Mouse (Mus musculus): ENCODE results near the gene Ang. TPM values are rescaled to one million over a fixed set of nuclear protein-coding genes. Genes with fewer than 3 reads are reported as not detected.

Ang gene
- total and polyA plus RNA-seq, 2 experiments from 2014 or later, result 4.0 to 4.9 TPM

GRCm38 (mm10) chr14:51081035-51081434 lies 9.9 kb upstream of the Ang start:
- 96% methylated on average over 2 of the region's 2 CpGs for WGBS
- no peaks in the 10 kb centered on the region for H3K9me3 ChIP-seq (ENCODE audit: low read length)
- no peaks in the 10 kb centered on the region; the same call in 1 of the 2 replicates for H3K27me3 ChIP-seq (ENCODE audit: insufficient read depth, low read length)

GRCm38 (mm10) chr14:51082599-51083581 lies 8.1 kb upstream of the Ang start:
- TF ChIP-seq CTCF (IDR thresholded peaks at IDR 0.05; ENCODE audit: low read depth), result no peak
- Histone ChIP-seq H3K4me2 (ENCODE audit: low read depth) (peak overlapping the region; percentile 82), H3K9me3 (ENCODE audit: low read length) (no peaks in the 10 kb centered on the region), H3K27ac (ENCODE audit: low read depth, low read length) (no peak overlapping the region), H3K36me3 (ENCODE audit: insufficient read depth) (no peaks in the 10 kb centered on the region), H3K9ac (peak overlapping the region; percentile 54), H3K4me1 (ENCODE audit: insufficient read depth) (no peaks in the 10 kb centered on the region), H3K27me3 (ENCODE audit: insufficient read depth, low read length) (no peaks in the 10 kb centered on the region; the same call in 1 of the 2 replicates), H3K4me3 (ENCODE audit: low read depth, low read length) (peak overlapping the region; percentile 50)
- 3% methylated on average over 38 of the region's 40 CpGs for WGBS
- DNase-seq (peak; percentile 64), ATAC-seq (peak; percentile 78)

More at GRCm38 (mm10) chr14:51081035-51081434, 9.9 kb upstream of the Ang start:
- TF ChIP-seq CTCF (IDR thresholded peaks at IDR 0.05; ENCODE audit: low read depth), result no peak
- no peak overlapping the region for H3K4me3 ChIP-seq (ENCODE audit: low read depth, low read length)
- no peak overlapping the region for H3K4me2 ChIP-seq (ENCODE audit: low read depth)
- no peak for DNase-seq
- no peak overlapping the region for H3K27ac ChIP-seq (ENCODE audit: low read depth, low read length)
- H3K36me3 ChIP-seq (ENCODE audit: insufficient read depth), result no peaks in the 10 kb centered on the region
- no peaks in the 10 kb centered on the region for H3K4me1 ChIP-seq (ENCODE audit: insufficient read depth)
- no peak for ATAC-seq
- H3K9ac ChIP-seq, result no peak overlapping the region

- H3K9me3 ChIP-seq (ENCODE audit: low read length), result no peaks in the 10 kb centered on the region
- ATAC-seq (no peak), DNase-seq (no peak)
- H3K4me2 ChIP-seq (ENCODE audit: low read depth), result peak overlapping the region; percentile 82
- peak overlapping the region; percentile 50 for H3K4me3 ChIP-seq (ENCODE audit: low read depth, low read length)
- H3K9ac ChIP-seq, result no peak overlapping the region
- no peak for TF ChIP-seq CTCF (IDR thresholded peaks at IDR 0.05; ENCODE audit: low read depth)
- no peaks in the 10 kb centered on the region for H3K4me1 ChIP-seq (ENCODE audit: insufficient read depth)
- no peak overlapping the region for H3K27ac ChIP-seq (ENCODE audit: low read depth, low read length)
- no peaks in the 10 kb centered on the region for H3K36me3 ChIP-seq (ENCODE audit: insufficient read depth)
- 7% methylated on average over 7 of the region's 7 CpGs for WGBS
- H3K27me3 ChIP-seq (ENCODE audit: insufficient read depth, low read length), result no peaks in the 10 kb centered on the region; the same call in 1 of the 2 replicates
Observed at GRCm38 (mm10) chr14:51083805-51084204, 7.1 kb upstream of the Ang start.

- no peak overlapping the region for H3K9ac ChIP-seq
- 81% methylated on average over 2 of the region's 2 CpGs for WGBS
- no peak overlapping the region for H3K4me3 ChIP-seq (ENCODE audit: low read depth, low read length)
- no peak for ATAC-seq
- H3K27me3 ChIP-seq (ENCODE audit: insufficient read depth, low read length), result no peaks in the 10 kb centered on the region; the same call in 1 of the 2 replicates
- no peak for TF ChIP-seq CTCF (IDR thresholded peaks at IDR 0.05; ENCODE audit: low read depth)
- no peak overlapping the region for H3K4me2 ChIP-seq (ENCODE audit: low read depth)
- no peaks in the 10 kb centered on the region for H3K36me3 ChIP-seq (ENCODE audit: insufficient read depth)
- DNase-seq, result no peak
- no peak overlapping the region for H3K27ac ChIP-seq (ENCODE audit: low read depth, low read length)
- no peaks in the 10 kb centered on the region for H3K4me1 ChIP-seq (ENCODE audit: insufficient read depth)
- H3K9me3 ChIP-seq (ENCODE audit: low read length), result no peaks in the 10 kb centered on the region
Observed at GRCm38 (mm10) chr14:51085086-51085485, 5.9 kb upstream of the Ang start.

- H3K4me3 ChIP-seq (ENCODE audit: low read depth, low read length), result no peak overlapping the region
- ATAC-seq (no peak), DNase-seq (no peak)
- H3K4me2 ChIP-seq (ENCODE audit: low read depth), result no peak overlapping the region
- no peaks in the 10 kb centered on the region for H3K36me3 ChIP-seq (ENCODE audit: insufficient read depth)
- TF ChIP-seq CTCF (IDR thresholded peaks at IDR 0.05; ENCODE audit: low read depth), result no peak
- no peak overlapping the region for H3K27ac ChIP-seq (ENCODE audit: low read depth, low read length)
- no peaks in the 10 kb centered on the region for H3K27me3 ChIP-seq (ENCODE audit: insufficient read depth, low read length)
- no peaks in the 10 kb centered on the region for H3K4me1 ChIP-seq (ENCODE audit: insufficient read depth)
- no peaks in the 10 kb centered on the region for H3K9me3 ChIP-seq (ENCODE audit: low read length)
- H3K9ac ChIP-seq, result no peak overlapping the region
- WGBS, result 82% methylated on average over 4 of the region's 4 CpGs
Observed at GRCm38 (mm10) chr14:51085911-51086310, 5.0 kb upstream of the Ang start.

GRCm38 (mm10) chr14:51087762-51088161 lies 3.2 kb upstream of the Ang start:
- 6% methylated on average over 9 of the region's 9 CpGs for WGBS
- no peak for TF ChIP-seq CTCF (IDR thresholded peaks at IDR 0.05; ENCODE audit: low read depth)
- DNase-seq (no peak), ATAC-seq (no peak)
- Histone ChIP-seq H3K4me1 (ENCODE audit: insufficient read depth) (no peaks in the 10 kb centered on the region), H3K9me3 (ENCODE audit: low read length) (no peaks in the 10 kb centered on the region), H3K4me2 (ENCODE audit: low read depth) (peak overlapping the region; percentile 68), H3K27ac (ENCODE audit: low read depth, low read length) (no peak overlapping the region), H3K36me3 (ENCODE audit: insufficient read depth) (no peaks in the 10 kb centered on the region), H3K9ac (no peak overlapping the region), H3K4me3 (ENCODE audit: low read depth, low read length) (peak overlapping the region; percentile 63), H3K27me3 (ENCODE audit: insufficient read depth, low read length) (no peaks in the 10 kb centered on the region)
